8 mouse cellular contexts compared by ENCODE assay signal in the genomic region with DNA sequence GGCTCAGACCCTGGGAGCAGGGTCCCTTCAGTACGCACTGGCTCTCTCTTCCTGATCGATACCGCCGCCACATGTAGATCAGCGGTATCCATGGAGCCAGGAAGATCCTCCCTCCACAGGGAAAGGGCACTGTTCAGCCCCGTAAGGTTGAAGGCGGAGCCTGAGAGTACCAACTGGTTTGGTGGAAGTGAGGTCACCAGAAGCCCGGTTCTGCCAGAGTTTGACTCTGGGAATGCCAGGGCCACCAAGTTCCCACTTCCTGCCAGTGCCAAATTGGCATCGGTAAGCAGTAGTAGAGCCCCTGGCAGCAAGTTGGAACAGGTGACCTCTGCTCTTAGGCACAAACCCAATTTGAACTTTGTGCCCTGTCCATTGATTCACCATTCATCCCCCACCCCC. TPM values are rescaled to one million over a fixed set of nuclear protein-coding genes. Genes with fewer than 3 reads are reported as not detected.
DNase-seq lines count a peak whose midpoint lies in the region; ATAC-seq and TF ChIP-seq lines count a peak whose summit lies in the region.

No protein-coding gene starts in this region.

- H3K9me3 ChIP-seq in intestine, postnatal 0 days (ENCODE audit: control insufficient read depth): no peaks in the 10 kb centered on the region
- H3K9me3 ChIP-seq in liver, postnatal 0 days (ENCODE audit: low read length): no peaks in the 10 kb centered on the region
- H3K9me3 ChIP-seq in stomach, embryonic 14.5 days (ENCODE audit: control insufficient read depth, low read depth, low read length): no peaks in the 10 kb centered on the region

- peak; percentile 41 for ATAC-seq in intestine, postnatal 0 days
- peak; percentile 54 for ATAC-seq in liver, postnatal 0 days
- no peak for ATAC-seq in stomach, embryonic 14.5 days (ENCODE audit: insufficient number of reproducible peaks, insufficient read depth, low FRiP score, low read depth)

- no peaks in the 10 kb centered on the region for H3K27me3 ChIP-seq in intestine, postnatal 0 days (replicated peaks; ENCODE audit: control insufficient read depth, insufficient read depth, low read length)
- H3K27me3 ChIP-seq in liver, postnatal 0 days (ENCODE audit: insufficient read depth, low read length): no peaks in the 10 kb centered on the region
- H3K27me3 ChIP-seq in stomach, embryonic 14.5 days (ENCODE audit: control insufficient read depth, insufficient read depth, low read length): no peaks in the 10 kb centered on the region

- H3K4me2 ChIP-seq in intestine, postnatal 0 days (replicated peaks; ENCODE audit: low read depth): peak overlapping the region; percentile 74
- H3K4me2 ChIP-seq in liver, postnatal 0 days (ENCODE audit: low read depth, low read length): peak overlapping the region; percentile 95
- peak overlapping the region; percentile 83 for H3K4me2 ChIP-seq in stomach, embryonic 14.5 days (replicated peaks; ENCODE audit: low read depth, low read length)

- TF ChIP-seq POLR2A in embryonic fibroblast, embryonic 13.5 days (IDR thresholded peaks at IDR 0.05; ENCODE audit: low read depth, low read length): no peak; the same call in 1 of the 2 replicates

- H3K27ac ChIP-seq in left cerebral cortex, adult 2 months: no peak overlapping the region
- H3K27ac ChIP-seq in embryonic fibroblast, embryonic 13.5 days (ENCODE audit: insufficient read depth, low read length): no peak overlapping the region
- peak overlapping the region; percentile 89 for H3K27ac ChIP-seq in intestine, postnatal 0 days (ENCODE audit: low read depth, low read length)
- H3K27ac ChIP-seq in liver, postnatal 0 days (ENCODE audit: low read depth): peak overlapping the region; percentile 85
- H3K27ac ChIP-seq in stomach, embryonic 14.5 days (ENCODE audit: low read length): peak overlapping the region; percentile 33; the same call in 1 of the 2 replicates

- H3K4me3 ChIP-seq in left cerebral cortex, adult 2 months: peak overlapping the region; percentile 59
- peak overlapping the region; percentile 77 for H3K4me3 ChIP-seq in embryonic fibroblast, embryonic 13.5 days (ENCODE audit: insufficient read depth, low read length)
- H3K4me3 ChIP-seq in intestine, postnatal 0 days (ENCODE audit: low read depth, low read length): peak overlapping the region; percentile 80
- H3K4me3 ChIP-seq in liver, postnatal 0 days (ENCODE audit: low read depth, low read length): peak overlapping the region; percentile 83
- H3K4me3 ChIP-seq in stomach, embryonic 14.5 days (ENCODE audit: low read depth, low read length): peak overlapping the region; percentile 76

- H3K36me3 ChIP-seq in intestine, postnatal 0 days (ENCODE audit: control insufficient read depth, insufficient read depth): peaks cover 6% of the 10 kb centered on the region; the same call in 1 of the 2 replicates
- peaks cover 13% of the 10 kb centered on the region; the same call in 1 of the 2 replicates for H3K36me3 ChIP-seq in liver, postnatal 0 days (replicated peaks; ENCODE audit: insufficient read depth, low read length)
- H3K36me3 ChIP-seq in stomach, embryonic 14.5 days (ENCODE audit: control insufficient read depth, insufficient read depth, low read length): no peaks in the 10 kb centered on the region

- intact Hi-C loops in left cerebral cortex, adult 2 months (cut with DNase I): no loop called here

- peak overlapping the region; percentile 77 for H3K9ac ChIP-seq in intestine, postnatal 0 days (ENCODE audit: low read depth, low read length)
- H3K9ac ChIP-seq in liver, postnatal 0 days (replicated peaks): peak overlapping the region; percentile 85
- no peak overlapping the region for H3K9ac ChIP-seq in stomach, embryonic 14.5 days (replicated peaks; ENCODE audit: low read depth, low read length)

- TF ChIP-seq EP300 in liver, postnatal 0 days (IDR thresholded peaks at IDR 0.05; ENCODE audit: low read depth): peak; percentile 48; the same call in 1 of the 2 replicates

- 7% methylated on average over 9 of the region's 9 CpGs for WGBS in intestine, postnatal 0 days
- 12% methylated on average over 9 of the region's 9 CpGs for WGBS in liver, postnatal 0 days (ENCODE audit: insufficient replicate concordance)
- WGBS in stomach, embryonic 14.5 days: 3% methylated on average over 9 of the region's 9 CpGs

- TF ChIP-seq CTCF in left cerebral cortex, adult 2 months (IDR thresholded peaks at IDR 0.05): no peak
- no peak for TF ChIP-seq CTCF in embryonic fibroblast, embryonic 13.5 days (IDR thresholded peaks at IDR 0.05; ENCODE audit: borderline replicate concordance, insufficient read depth, low read length)
- no peak for TF ChIP-seq CTCF in intestine, postnatal 0 days (IDR thresholded peaks at IDR 0.05; ENCODE audit: low read depth)
- TF ChIP-seq CTCF in liver, postnatal 0 days (IDR thresholded peaks at IDR 0.05; ENCODE audit: low read depth): no peak

- no peaks in the 10 kb centered on the region for H3K4me1 ChIP-seq in embryonic fibroblast, embryonic 13.5 days (ENCODE audit: control insufficient read depth, insufficient read depth, low read length)
- 0 out of 2 replicates have a peak, but pooled peaks cover 13% of the 10 kb centered on the region for H3K4me1 ChIP-seq in intestine, postnatal 0 days (replicated peaks; ENCODE audit: control insufficient read depth, insufficient read depth, low read length)
- peaks cover 58% of the 10 kb centered on the region for H3K4me1 ChIP-seq in liver, postnatal 0 days (ENCODE audit: insufficient read depth)
- H3K4me1 ChIP-seq in stomach, embryonic 14.5 days (ENCODE audit: control insufficient read depth, insufficient read depth, low read length): peaks cover 21% of the 10 kb centered on the region; the same call in 1 of the 2 replicates

- DNase-seq in left cerebral cortex, adult 2 months (ENCODE audit: extremely low spot score in 1 of 2, low spot score in 2 of 2): peak in 1 of 2 experiments; percentile 31
- DNase-seq in left cerebral cortex, adult 11 months (ENCODE audit: low spot score): no peak
- DNase-seq in adrenal gland, adult 8-10 months: peak; percentile 72
- DNase-seq in liver, postnatal 0 days: peak; percentile 68
- no peak for DNase-seq in spleen, postnatal 4 days (ENCODE audit: low spot score in 2 of 2)

RNA-seq across cellular contexts. Expression of a gene that starts 1.8 kb away (rescaled TPM):
- total RNA-seq in left cerebral cortex, adult 2 months (2021): 10 to 100 TPM; 68.8 to 75.2 TPM
- total RNA-seq in adrenal gland, adult 8-10 months (2022): 10 to 100 TPM; 21.0 to 25.6 (median 22.2) TPM
- polyA plus RNA-seq in embryonic fibroblast, embryonic 13.5 days (2011; ENCODE audit: insufficient read length, low read depth, missing spikeins): 22.3 and 23.4 TPM in 2 replicates
- 679 and 754 TPM in 2 replicates for polyA plus RNA-seq in intestine, postnatal 0 days (2015; fragmentation: Nextera tagmentation; extraction: Ambion mirVana)
- polyA plus RNA-seq in liver, postnatal 0 days (2015; fragmentation: Nextera tagmentation; extraction: Ambion mirVana): 101 and 115 TPM in 2 replicates
- polyA plus RNA-seq in stomach, embryonic 14.5 days (2014; fragmentation: Nextera tagmentation; extraction: Ambion mirVana): 105 and 114 TPM in 2 replicates

RNA-seq across cellular contexts. Expression of a gene that starts 22.3 kb away (rescaled TPM):
- total RNA-seq in left cerebral cortex, adult 2 months (2021): 10 to 100 TPM; 16.2 to 16.8 TPM
- total RNA-seq in adrenal gland, adult 8-10 months (2022): 10 to 100 TPM; 24.8 to 34.0 (median 27.3) TPM
- 11.6 and 13.3 TPM in 2 replicates for polyA plus RNA-seq in embryonic fibroblast, embryonic 13.5 days (2011; ENCODE audit: insufficient read length, low read depth, missing spikeins)
- 19.2 and 20.1 TPM in 2 replicates for polyA plus RNA-seq in intestine, postnatal 0 days (2015; fragmentation: Nextera tagmentation; extraction: Ambion mirVana)
- 5.7 and 7.1 TPM in 2 replicates for polyA plus RNA-seq in liver, postnatal 0 days (2015; fragmentation: Nextera tagmentation; extraction: Ambion mirVana)
- polyA plus RNA-seq in stomach, embryonic 14.5 days (2014; fragmentation: Nextera tagmentation; extraction: Ambion mirVana): 10.5 and 13.2 TPM in 2 replicates

RNA-seq across cellular contexts. Expression of a gene that starts 22.7 kb away (rescaled TPM):
- total RNA-seq in left cerebral cortex, adult 2 months (2021): 10 to 100 TPM; 23.1 to 25.6 TPM
- 10 to 100 TPM; 29.0 to 32.1 (median 30.3) TPM for total RNA-seq in adrenal gland, adult 8-10 months (2022)
- polyA plus RNA-seq in embryonic fibroblast, embryonic 13.5 days (2011; ENCODE audit: insufficient read length, low read depth, missing spikeins): 13.3 and 20.7 TPM in 2 replicates
- 35.0 and 35.7 TPM in 2 replicates for polyA plus RNA-seq in intestine, postnatal 0 days (2015; fragmentation: Nextera tagmentation; extraction: Ambion mirVana)
- 16.5 and 16.7 TPM in 2 replicates for polyA plus RNA-seq in liver, postnatal 0 days (2015; fragmentation: Nextera tagmentation; extraction: Ambion mirVana)
- polyA plus RNA-seq in stomach, embryonic 14.5 days (2014; fragmentation: Nextera tagmentation; extraction: Ambion mirVana): 18.3 and 20.1 TPM in 2 replicates

RNA-seq across cellular contexts. Expression of a gene that starts 31.2 kb away (rescaled TPM):
- total RNA-seq in left cerebral cortex, adult 2 months (2021): under 1 TPM in 1 of 2 experiments, not detected in 1; 0.58 TPM
- total RNA-seq in adrenal gland, adult 8-10 months (2022): 1 to 10 TPM in 3 of 4 experiments, under 1 TPM in 1; 0.95 to 1.9 (median 1.4) TPM
- 0.81 TPM in 1 of 2 replicates, not detected in the other for polyA plus RNA-seq in embryonic fibroblast, embryonic 13.5 days (2011; ENCODE audit: insufficient read length, low read depth, missing spikeins)
- 1.1 and 1.3 TPM in 2 replicates for polyA plus RNA-seq in intestine, postnatal 0 days (2015; fragmentation: Nextera tagmentation; extraction: Ambion mirVana)
- polyA plus RNA-seq in liver, postnatal 0 days (2015; fragmentation: Nextera tagmentation; extraction: Ambion mirVana): 8.5 and 9.3 TPM in 2 replicates
- 0.33 and 0.48 TPM in 2 replicates for polyA plus RNA-seq in stomach, embryonic 14.5 days (2014; fragmentation: Nextera tagmentation; extraction: Ambion mirVana)

Comparison
In these comparisons a context has a peak if more than half of its experiments do, and no peak if none do; other contexts are left out.
1. DNase-seq: peak in adrenal gland, adult 8-10 months (single experiment) and liver, postnatal 0 days (single experiment); none in left cerebral cortex, adult 11 months (single experiment) and spleen, postnatal 4 days (0 of 2).
2. H3K27ac ChIP-seq: peak in intestine, postnatal 0 days (single experiment), liver, postnatal 0 days (single experiment) and stomach, embryonic 14.5 days (single experiment); none in left cerebral cortex, adult 2 months (single experiment) and embryonic fibroblast, embryonic 13.5 days (single experiment).
3. Peak in every context shown above with its lines, with median percentiles within 50 percentile points of each other: H3K4me3 ChIP-seq and H3K4me2 ChIP-seq.